Mouse (Mus musculus) midbrain, embryonic 10.5 days (tissue): ENCODE data around the gene Tesk1. TPM values are rescaled to one million over a fixed set of nuclear protein-coding genes. Genes with fewer than 3 reads are reported as not detected.

Source experiments
- DNase-seq: peaks from one replicate; pipeline ENCODE4 v3.0.0-alpha.2; 2017; ENCODE audit warnings: low spot score
- H3K27ac ChIP-seq: fragments of 300-500 bp; sonication (generic); replicated peaks from 2 replicates; pipeline ENCODE4 v1.5.1; 2016; ENCODE audit warnings: mild to moderate bottlenecking
- H3K27me3 ChIP-seq: fragments of 300-500 bp; sonication (generic); 2 replicates; pipeline ENCODE4 v1.6.1; 2016; ENCODE audit warnings: low read depth, mild to moderate bottlenecking; ENCODE audit not compliant: poor library complexity, severe bottlenecking
- H3K36me3 ChIP-seq: fragments of 300-500 bp; sonication (generic); 2 replicates; pipeline ENCODE4 v1.6.1; 2016; ENCODE audit warnings: mild to moderate bottlenecking, moderate library complexity
- H3K4me1 ChIP-seq: fragments of 300-500 bp; sonication (generic); 2 replicates; pipeline ENCODE4 v1.6.1; 2016
- H3K4me3 ChIP-seq: fragments of 300-500 bp; sonication (generic); 2 replicates; pipeline ENCODE4 v1.5.1; 2016; ENCODE audit warnings: mild to moderate bottlenecking, moderate library complexity
- H3K9me3 ChIP-seq: fragments of 300-500 bp; sonication (generic); replicated peaks from 2 replicates; pipeline ENCODE4 v1.6.1; 2016; ENCODE audit warnings: mild to moderate bottlenecking
- WGBS: fragments of 180-500 bp; shearing (Covaris S2); methylation state at CpG from one replicate; pipeline ENCODE4 v1.1.7; 2016; 5-methylcytosine and 5-hydroxymethylcytosine counted together
- polyA plus RNA-seq: library from polyadenylated mRNA; unstranded; fragments of >200 nt; fragmentation: Nextera tagmentation; extraction: Ambion mirVana; gene quantifications from 2 replicates; pipeline ENCODE4 v1.2.1, GENCODE M21; 2016

The Tesk1 gene
- polyA plus RNA-seq, 1 experiment from 2014 or later = 2.9 TPM

DNA sequence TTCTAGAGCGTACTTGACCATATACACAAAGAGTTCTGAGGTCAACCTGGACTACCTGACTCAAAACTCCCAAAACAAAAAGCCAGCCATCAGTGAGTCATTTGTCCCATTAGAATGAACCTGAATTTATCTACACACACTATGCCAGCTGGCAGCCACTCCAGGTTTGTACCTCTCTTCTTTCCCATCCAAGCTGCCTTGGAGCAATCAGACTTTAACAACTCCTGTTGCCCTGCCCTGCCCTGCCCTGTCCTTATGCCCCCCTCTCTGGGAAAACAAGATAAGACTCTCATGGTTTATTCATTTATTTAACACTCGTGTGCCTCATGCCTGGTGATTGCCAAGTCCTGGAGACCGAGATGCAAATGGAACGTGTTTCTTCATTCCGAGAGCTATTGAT is 49.1 kb downstream of the Tesk1 start:
- peaks cover 15% of the 10 kb centered on the region for H3K27me3 ChIP-seq
- WGBS = 90% methylated on average over 5 of the region's 5 CpGs
- H3K27ac ChIP-seq = no peak overlapping the region
- H3K9me3 ChIP-seq = peaks cover 3% of the 10 kb centered on the region; the same call in 1 of the 2 replicates
- H3K36me3 ChIP-seq = peaks cover 7% of the 10 kb centered on the region; the same call in 1 of the 2 replicates
- H3K4me1 ChIP-seq = peaks cover 25% of the 10 kb centered on the region
- no peak for DNase-seq
- H3K4me3 ChIP-seq = no peak overlapping the region

DNA sequence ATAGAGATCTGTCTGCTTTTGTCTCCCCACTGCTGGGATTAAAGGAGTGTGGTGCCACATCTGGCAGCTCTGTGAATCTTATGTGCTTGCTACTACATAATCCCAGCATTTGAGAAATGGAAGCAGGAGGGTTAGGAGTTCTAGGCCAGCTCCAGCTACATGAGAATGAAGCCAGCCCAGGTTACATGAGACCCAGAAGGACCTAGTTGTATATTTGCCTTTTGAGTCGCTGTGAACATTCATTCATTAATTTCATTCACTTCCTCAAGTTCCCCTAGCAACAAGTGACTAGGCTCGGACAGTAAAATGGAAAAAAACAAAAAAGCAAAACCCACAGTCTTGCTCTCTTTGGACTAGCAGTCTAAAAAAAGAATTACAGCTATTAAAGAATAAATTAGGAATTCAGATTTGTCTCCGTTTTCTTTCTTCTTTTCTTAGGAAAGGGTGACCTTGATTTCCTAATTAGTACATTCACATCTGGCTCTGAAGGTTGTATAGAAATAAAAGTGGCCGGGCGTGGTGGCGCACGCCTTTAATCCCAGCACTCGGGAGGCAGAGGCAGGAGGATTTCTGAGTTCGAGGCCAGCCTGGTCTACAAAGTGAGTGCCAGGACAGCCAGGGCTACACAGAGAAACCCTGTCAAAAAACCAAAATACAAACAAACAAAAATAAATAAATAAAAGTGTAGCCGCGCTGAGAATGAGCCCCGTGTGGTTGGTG is 50.5 kb downstream of the Tesk1 start:
- WGBS = 50% methylated on average over 12 of the region's 12 CpGs
- Histone ChIP-seq H3K4me3 (peak overlapping the region; percentile 81), H3K4me1 (peaks cover 40% of the 10 kb centered on the region), H3K27ac (peak overlapping the region; percentile 90), H3K27me3 (peaks cover 22% of the 10 kb centered on the region), H3K9me3 (peaks cover 3% of the 10 kb centered on the region; the same call in 1 of the 2 replicates), H3K36me3 (peaks cover 21% of the 10 kb centered on the region)
- no peak for DNase-seq

DNA sequence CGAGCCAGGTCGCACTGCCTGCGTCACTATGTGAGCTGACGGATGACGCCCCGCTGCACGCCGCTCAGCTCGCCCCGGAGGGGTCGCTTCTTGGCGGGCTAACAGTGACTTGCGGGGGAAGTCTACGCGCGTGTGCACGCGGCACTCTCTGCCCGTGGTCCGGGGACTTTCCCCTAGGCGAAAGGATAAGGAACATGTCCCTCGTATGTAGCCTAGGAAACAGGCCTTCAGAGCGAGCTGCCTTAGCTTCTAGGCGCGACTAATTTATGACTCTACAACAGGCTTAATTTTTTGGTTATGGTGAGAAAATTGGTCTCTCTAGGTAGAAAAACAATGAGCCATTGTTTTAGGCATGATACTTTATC is 51.1 kb downstream of the Tesk1 start, which contains the start of gene Ccdc107:
TSS of gene Ccdc107 (plus strand) at position 80 of the 365 bp plus-strand sequence.
- under 1% methylated on average over 25 of the region's 25 CpGs for WGBS

DNA sequence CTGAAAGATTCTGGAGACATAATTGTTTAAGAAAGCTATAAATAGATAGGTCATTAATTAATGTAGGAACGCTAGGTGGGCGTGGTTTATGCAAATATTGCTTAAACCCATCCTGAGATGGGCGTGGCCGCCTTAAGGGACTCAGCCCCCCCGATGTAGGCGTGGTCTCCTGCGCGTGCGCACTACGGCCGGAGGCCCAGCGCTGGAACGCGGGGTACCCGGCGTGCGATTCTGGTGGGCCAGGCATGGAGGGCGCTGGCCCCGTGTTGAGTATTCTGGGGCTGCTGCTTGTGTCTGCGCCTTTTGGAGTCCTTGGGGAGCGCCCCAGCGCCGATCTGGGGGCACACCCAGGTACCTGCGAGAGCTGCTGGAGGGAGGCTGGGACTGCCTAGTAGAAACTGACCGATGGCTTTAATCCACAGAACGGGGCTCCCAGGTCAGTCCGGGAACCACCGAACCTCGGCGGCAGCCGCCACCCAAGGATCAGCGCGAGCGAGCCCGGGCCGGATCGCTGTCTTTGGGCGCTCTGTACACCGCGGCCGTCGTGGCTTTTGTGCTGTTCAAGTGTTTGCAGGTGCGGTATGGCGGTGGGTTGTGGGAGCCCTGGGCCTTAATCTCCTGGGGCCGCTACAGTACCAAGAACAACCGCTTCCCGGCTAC is 51.6 kb downstream of the Tesk1 start:
- peaks cover 28% of the 10 kb centered on the region for H3K27me3 ChIP-seq
- peaks cover 27% of the 10 kb centered on the region for H3K36me3 ChIP-seq
- peak; percentile 97 for DNase-seq
- WGBS = under 1% methylated on average over 47 of the region's 47 CpGs
- peaks cover 50% of the 10 kb centered on the region for H3K4me1 ChIP-seq
- peak overlapping the region; percentile 81 for H3K4me3 ChIP-seq
- peaks cover 3% of the 10 kb centered on the region; the same call in 1 of the 2 replicates for H3K9me3 ChIP-seq
- H3K27ac ChIP-seq = peak overlapping the region; percentile 90

More for the DNA sequence above, 51.1 kb downstream of the Tesk1 start, which contains the start of gene Ccdc107:
- peaks cover 27% of the 10 kb centered on the region for H3K27me3 ChIP-seq
- H3K27ac ChIP-seq = peak within 1 kb of the TSS; percentile 90
- peak within 1 kb of the TSS; percentile 81 for H3K4me3 ChIP-seq
- H3K9me3 ChIP-seq = peaks cover 3% of the 10 kb centered on the region; the same call in 1 of the 2 replicates
- H3K36me3 ChIP-seq = peaks cover 26% of the 10 kb centered on the region
- H3K4me1 ChIP-seq = peaks cover 45% of the 10 kb centered on the region
- DNase-seq = peak; percentile 92

DNA sequence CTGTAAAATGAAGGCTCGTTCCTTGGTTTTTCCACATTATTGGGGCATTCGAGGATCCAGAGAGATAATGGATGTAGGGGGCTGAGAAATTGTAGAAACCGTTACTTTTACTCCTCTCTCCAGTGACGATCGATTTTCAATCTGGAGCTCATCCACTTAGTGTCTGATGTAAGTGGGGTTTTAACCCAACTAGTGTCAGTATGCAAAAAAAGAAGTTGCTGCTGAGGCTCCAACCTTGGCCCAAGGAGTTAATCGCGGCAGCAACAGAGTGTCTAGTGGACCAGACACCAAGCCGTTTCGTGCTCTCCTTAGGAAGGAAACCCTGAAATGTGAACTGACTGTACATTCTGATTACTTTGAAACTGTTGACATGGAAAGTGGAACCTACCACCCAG is 52.1 kb downstream of the Tesk1 start:
- Histone ChIP-seq H3K4me1 (peaks cover 55% of the 10 kb centered on the region), H3K4me3 (peak overlapping the region; percentile 81), H3K27ac (peak overlapping the region; percentile 90), H3K27me3 (peaks cover 28% of the 10 kb centered on the region), H3K9me3 (peaks cover 3% of the 10 kb centered on the region; the same call in 1 of the 2 replicates), H3K36me3 (peaks cover 27% of the 10 kb centered on the region)
- DNase-seq = no peak
- 7% methylated on average over 9 of the region's 9 CpGs for WGBS

DNA sequence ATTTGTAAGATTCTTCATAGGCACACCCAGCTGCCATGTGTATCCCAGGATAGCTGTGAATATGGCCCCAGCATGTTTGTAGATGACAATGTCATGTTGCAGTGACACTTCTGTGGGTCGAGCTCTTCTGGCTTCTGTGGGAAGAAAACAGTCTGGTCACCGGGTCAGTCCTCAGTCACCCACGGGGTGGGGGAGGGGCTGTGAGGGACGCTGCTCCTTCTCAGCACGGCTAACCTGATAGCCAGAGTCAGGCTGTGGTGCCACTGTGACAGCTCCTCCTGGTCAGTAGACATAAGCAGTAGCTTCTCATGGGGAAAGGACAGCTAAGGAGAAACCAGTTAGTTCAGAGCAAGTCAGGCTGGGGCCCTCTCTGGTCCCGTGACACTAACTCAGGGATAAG is 54.8 kb downstream of the Tesk1 start:
- Histone ChIP-seq H3K36me3 (peaks cover 27% of the 10 kb centered on the region), H3K27me3 (peaks cover 48% of the 10 kb centered on the region), H3K4me1 (peaks cover 68% of the 10 kb centered on the region), H3K27ac (peak overlapping the region; percentile 13; the same call in 1 of the 2 replicates), H3K4me3 (peak overlapping the region; percentile 18; the same call in 1 of the 2 replicates), H3K9me3 (no peaks in the 10 kb centered on the region)
- 52% methylated on average over 6 of the region's 6 CpGs for WGBS
- DNase-seq = no peak

DNA sequence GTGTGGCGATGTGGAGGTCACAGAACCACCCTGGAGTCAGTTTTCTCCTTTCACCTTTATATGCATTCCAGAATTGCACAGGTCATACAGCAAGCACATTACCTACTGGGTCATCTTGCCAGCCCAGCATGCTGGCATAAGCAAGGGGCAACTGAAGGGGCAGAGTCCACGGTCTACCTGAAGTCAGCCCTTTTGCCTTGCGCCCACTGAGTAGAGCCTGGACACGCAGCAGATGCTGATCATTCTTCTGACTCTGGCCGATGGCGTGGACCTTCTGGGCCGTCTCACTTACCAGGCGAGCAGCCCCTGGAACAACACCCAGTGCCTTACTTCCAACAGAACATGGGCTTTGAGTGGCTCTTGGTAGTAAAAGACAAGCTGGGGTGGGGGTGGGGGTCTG is 55.7 kb downstream of the Tesk1 start:
- Histone ChIP-seq H3K27ac (no peak overlapping the region), H3K4me3 (peak overlapping the region; percentile 72), H3K4me1 (peaks cover 68% of the 10 kb centered on the region), H3K9me3 (no peaks in the 10 kb centered on the region), H3K36me3 (peaks cover 27% of the 10 kb centered on the region), H3K27me3 (peaks cover 54% of the 10 kb centered on the region)
- DNase-seq = no peak
- 90% methylated on average over 8 of the region's 8 CpGs for WGBS

Other genes with a start within 250 kb of the Tesk1 start
- 0.57 TPM in 2 replicates for gene Atp8b5, start 174.8 kb upstream of the Tesk1 start, polyA plus RNA-seq
- 10.5 and 18.1 TPM in 2 replicates for gene Rusc2, start 60.0 kb upstream of the Tesk1 start, polyA plus RNA-seq
- gene Fam166b, start 12.8 kb upstream of the Tesk1 start, polyA plus RNA-seq = 0.14 and 0.25 TPM in 2 replicates
- gene Cd72, start 12.7 kb downstream of the Tesk1 start, polyA plus RNA-seq = 1.4 and 1.8 TPM in 2 replicates
- not detected in 2 replicates for gene Sit1, start 41.8 kb downstream of the Tesk1 start, polyA plus RNA-seq
- 44.8 and 48.4 TPM in 2 replicates for gene Ccdc107, start 51.0 kb downstream of the Tesk1 start, polyA plus RNA-seq
- 48.5 and 52.8 TPM in 2 replicates for gene Arhgef39, start 57.8 kb downstream of the Tesk1 start, polyA plus RNA-seq
- gene Car9, start 65.0 kb downstream of the Tesk1 start, polyA plus RNA-seq = 0.67 and 0.69 TPM in 2 replicates
- 41.6 and 44.5 TPM in 2 replicates for gene Tpm2, start 81.8 kb downstream of the Tesk1 start, polyA plus RNA-seq
- 43.1 and 49.1 TPM in 2 replicates for gene Creb3, start 120.4 kb downstream of the Tesk1 start, polyA plus RNA-seq
- 43.3 and 47.2 TPM in 2 replicates for gene Tln1, start 120.8 kb downstream of the Tesk1 start, polyA plus RNA-seq
- 20.7 and 21.0 TPM in 2 replicates for gene Rgp1, start 136.8 kb downstream of the Tesk1 start, polyA plus RNA-seq
- gene Gba2, start 136.9 kb downstream of the Tesk1 start, polyA plus RNA-seq = 26.7 and 31.6 TPM in 2 replicates
- gene Msmp, start 142.6 kb downstream of the Tesk1 start, polyA plus RNA-seq = 0.32 and 0.74 TPM in 2 replicates
- 11.7 and 14.3 TPM in 2 replicates for gene Npr2, start 190.0 kb downstream of the Tesk1 start, polyA plus RNA-seq
- gene Spag8, start 211.7 kb downstream of the Tesk1 start, polyA plus RNA-seq = 3.0 and 4.3 TPM in 2 replicates
- gene Hint2, start 214.5 kb downstream of the Tesk1 start, polyA plus RNA-seq = 75.5 and 79.3 TPM in 2 replicates
- 4.6 and 7.2 TPM in 2 replicates for gene Tmem8b, start 227.0 kb downstream of the Tesk1 start, polyA plus RNA-seq
- 1.6 and 2.1 TPM in 2 replicates for gene Fam221b, start 227.2 kb downstream of the Tesk1 start, polyA plus RNA-seq